Mouse (Mus musculus) megakaryocyte, adult 5-6 weeks (primary cell): ENCODE results near the gene Paqr9. TPM values are rescaled to one million over a fixed set of nuclear protein-coding genes. Genes with fewer than 3 reads are reported as not detected.

Source experiments
- ATAC-seq: 2 replicates; pipeline ENCODE4 v1.8.0; 2016; ENCODE audit warnings: mild to moderate bottlenecking, inconsistent platforms; ENCODE audit not compliant: poor library complexity, severe bottlenecking
- total RNA-seq, 2 experiments: library from RNA; stranded (forward) in 1 of 2; stranded (reverse) in 1 of 2; fragments of 153-499, 151-499 nt in 1 of 2; fragments of 221-1000, 200-1000 nt in 1 of 2; gene quantifications; 2 replicates each; pipeline versions ENCODE4 v1.2.3 to v1.2.4; 2015 to 2017

The Paqr9 gene
- total RNA-seq, 2 experiments from 2014 or later, result 0.37 to 0.38 TPM

DNA sequence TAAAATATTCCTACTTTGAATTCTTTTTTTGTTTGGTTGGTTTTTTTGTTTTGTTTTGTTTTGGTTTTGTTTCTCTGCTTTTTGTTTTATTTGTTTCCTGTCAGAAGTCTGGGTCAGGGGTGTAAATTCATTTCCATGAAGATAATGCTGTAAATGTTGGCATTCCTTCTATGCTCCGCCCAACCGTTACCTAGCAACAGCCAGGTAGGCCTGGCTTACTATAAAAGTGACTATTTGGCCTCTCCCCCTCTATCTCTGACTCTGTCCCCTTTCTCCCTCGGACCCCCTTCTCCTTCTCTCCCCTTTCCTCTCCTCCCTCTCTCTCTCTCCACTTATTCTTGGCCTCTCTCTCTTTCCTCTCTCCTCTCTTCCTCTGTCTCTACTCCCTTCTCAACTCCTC lies 56.5 kb downstream of the Paqr9 start:
- no peak for ATAC-seq

Other genes starting within 250 kb of the Paqr9 start
- gene Chst2, start 152.9 kb upstream of the Paqr9 start, total RNA-seq (2015), result 0.02 TPM in 1 of 2 replicates, not detected in the other
- not detected in 2 replicates for gene Chst2, start 152.9 kb upstream of the Paqr9 start, total RNA-seq (2017)
- 59.0 and 60.7 TPM in 2 replicates for gene U2surp, start 47.7 kb upstream of the Paqr9 start, total RNA-seq (2015)
- gene U2surp, start 47.7 kb upstream of the Paqr9 start, total RNA-seq (2017), result 119 and 130 TPM in 2 replicates
- not detected in 2 replicates for gene Pcolce2, start 77.9 kb downstream of the Paqr9 start, total RNA-seq (2015)
- not detected in 2 replicates for gene Pcolce2, start 77.9 kb downstream of the Paqr9 start, total RNA-seq (2017)
- 0.66 TPM in 1 of 2 replicates, not detected in the other for gene Trpc1, start 190.7 kb downstream of the Paqr9 start, total RNA-seq (2015)
- 0.12 TPM in 1 of 2 replicates, not detected in the other for gene Trpc1, start 190.7 kb downstream of the Paqr9 start, total RNA-seq (2017)